Mouse (Mus musculus) liver, embryonic 16.5 days (tissue): ENCODE measurements around the gene Gm17720. TPM values are rescaled to one million over a fixed set of nuclear protein-coding genes. Genes with fewer than 3 reads are reported as not detected.
"Not testable (repeated sequence)": the region's sequence is repeated elsewhere in the genome, so short reads cannot be mapped to it uniquely, and the experiment has no call there.

ENCODE experiments used
- ATAC-seq: fragments of 200-750 bp; cut with Nextera tagmentation; 2 replicates; pipeline ENCODE4 v1.8.0; 2017; ENCODE audit warnings: low read depth, mild to moderate bottlenecking, moderate number of reproducible peaks, moderate library complexity
- H3K27ac ChIP-seq: fragments of 300-500 bp; sonication (generic); 2 replicates; pipeline ENCODE4 v1.5.1; 2014; ENCODE audit warnings: mild to moderate bottlenecking, low read length
- H3K27me3 ChIP-seq: fragments of 300-500 bp; sonication (generic); 2 replicates; pipeline ENCODE4 v1.6.1; 2014; ENCODE audit warnings: low read depth, low read length, mixed read lengths; ENCODE audit not compliant: control insufficient read depth, insufficient read depth
- H3K36me3 ChIP-seq: fragments of 300-500 bp; sonication (generic); 2 replicates; pipeline ENCODE4 v1.6.1; 2014; ENCODE audit warnings: mild to moderate bottlenecking; ENCODE audit not compliant: control insufficient read depth, insufficient read depth
- H3K4me1 ChIP-seq: fragments of 300-500 bp; sonication (generic); 2 replicates; pipeline ENCODE4 v1.6.1; 2014; ENCODE audit warnings: low read depth, low read length, mixed read lengths; ENCODE audit not compliant: control insufficient read depth
- H3K4me2 ChIP-seq: fragments of 300-500 bp; sonication (generic); 2 replicates; pipeline ENCODE4 v1.6.1; 2014; ENCODE audit warnings: low read depth, low read length, mixed read lengths
- H3K4me3 ChIP-seq: fragments of 300-500 bp; sonication (generic); 2 replicates; pipeline ENCODE4 v1.5.1; 2014; ENCODE audit warnings: low read depth, mild to moderate bottlenecking, low read length
- H3K9ac ChIP-seq: fragments of 300-500 bp; sonication (generic); 2 replicates; pipeline ENCODE4 v1.6.1; 2014; ENCODE audit warnings: low read depth, low read length
- H3K9me3 ChIP-seq: fragments of 300-500 bp; sonication (generic); replicated peaks from 2 replicates; pipeline ENCODE4 v1.6.1; 2016; ENCODE audit warnings: low read length; ENCODE audit not compliant: control insufficient read depth
- WGBS: fragments of 180-500 bp; shearing (Covaris S2); extraction: QIAGEN DNeasy Blood & Tissue Kit; methylation state at CpG from one replicate; pipeline ENCODE4 v1.1.7; 2014; ENCODE audit not compliant: insufficient replicate concordance; 5-methylcytosine and 5-hydroxymethylcytosine counted together
- polyA plus RNA-seq: library from polyadenylated mRNA; unstranded; fragments of >200 nt; fragmentation: Nextera tagmentation; extraction: Ambion mirVana; gene quantifications from 2 replicates; pipeline ENCODE4 v1.2.1, GENCODE M21; 2015

Gm17720 gene
- polyA plus RNA-seq, 1 experiment from 2014 or later = not detected

- H3K36me3 ChIP-seq, H3K27ac ChIP-seq, H3K4me1 ChIP-seq, H3K9me3 ChIP-seq, H3K4me3 ChIP-seq, H3K27me3 ChIP-seq, H3K9ac ChIP-seq, H3K4me2 ChIP-seq, ATAC-seq: not testable (repeated sequence)
- WGBS = 37% methylated on average over 8 of the region's 8 CpGs
Measured at GRCm38 (mm10) chr8:110033771-110034170, 68.8 kb downstream of the Gm17720 start.

Other genes starting within 250 kb of the Gm17720 start
- gene Phlpp2, start 234.2 kb downstream of the Gm17720 start, polyA plus RNA-seq = 3.3 and 3.4 TPM in 2 replicates
- gene Marveld3, start 140.6 kb downstream of the Gm17720 start, polyA plus RNA-seq = 0.51 TPM in 1 of 2 replicates, not detected in the other
- gene Tat, start 112.3 kb downstream of the Gm17720 start, polyA plus RNA-seq = 0.35 and 0.45 TPM in 2 replicates
- gene Chst4, start 63.0 kb downstream of the Gm17720 start, polyA plus RNA-seq = 0.09 TPM in 1 of 2 replicates, not detected in the other
- 1.3 and 1.4 TPM in 2 replicates for gene Zfp612, start 23.0 kb downstream of the Gm17720 start, polyA plus RNA-seq
- not detected in 2 replicates for gene Gm21964, start 1.5 kb downstream of the Gm17720 start, polyA plus RNA-seq
- not detected in 2 replicates for gene Calb2, start 65.5 kb upstream of the Gm17720 start, polyA plus RNA-seq
- 2.6 and 2.8 TPM in 2 replicates for gene Cmtr2, start 112.9 kb upstream of the Gm17720 start, polyA plus RNA-seq
- 0.11 and 0.13 TPM in 2 replicates for gene Hydin, start 164.2 kb upstream of the Gm17720 start, polyA plus RNA-seq